Mouse (Mus musculus): ENCODE results near the gene Lrrc39. TPM values are rescaled to one million over a fixed set of nuclear protein-coding genes. Genes with fewer than 3 reads are reported as not detected.
A peak's percentile ranks its signal among the peaks of the same experiment; 100 is the strongest.
"Not testable (repeated sequence)": the region's sequence is repeated elsewhere in the genome, so short reads cannot be mapped to it uniquely, and the experiment has no call there.

Gene Lrrc39
- 0.55 and 1.2 TPM in 2 replicates for total RNA-seq (2017)

DNA sequence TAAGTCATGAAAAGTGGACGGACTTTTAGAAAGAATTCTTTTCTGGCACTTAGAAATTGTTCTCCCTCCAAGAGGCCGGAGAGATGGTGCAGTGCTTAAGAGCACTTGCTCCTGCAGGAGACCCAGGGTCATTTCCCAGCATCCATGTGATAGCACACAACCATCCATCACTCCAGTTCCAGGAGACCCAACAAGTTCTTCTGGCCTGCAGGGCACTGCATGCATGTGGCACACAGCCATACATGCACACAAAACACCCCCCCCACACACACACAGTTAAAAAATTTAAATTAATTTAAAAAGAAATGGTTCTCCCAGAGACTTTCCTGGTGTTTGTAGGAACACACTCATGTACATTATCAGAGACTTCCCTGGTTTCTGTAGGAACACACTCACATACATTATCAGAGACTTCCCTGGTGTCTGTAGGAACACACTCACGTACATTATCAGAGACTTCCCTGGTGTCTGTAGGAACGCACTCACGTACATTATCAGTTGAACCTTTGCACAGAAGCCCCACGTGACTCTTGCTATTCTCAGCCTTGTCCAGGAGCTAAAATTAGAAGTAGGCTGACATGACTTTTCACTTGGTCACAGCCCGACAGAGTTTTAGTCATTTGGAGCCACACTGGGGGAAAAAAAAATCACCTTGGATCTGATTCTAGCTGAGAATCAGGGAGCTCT lies at the start of gene Lrrc39:
Lrrc39 (plus strand) TSS at position 566 of the 687 bp plus-strand sequence.
- peak; percentile 56 to 80 for ATAC-seq (replicated peaks in 1 of 2; ENCODE audit: insufficient read depth in 1 of 2, low FRiP score in 2 of 2, low TSS enrichment in 1 of 2, low read depth in 1 of 2, poor library complexity in 2 of 2, severe bottlenecking in 2 of 2)

- ATAC-seq (replicated peaks in 1 of 2; ENCODE audit: insufficient read depth in 1 of 2, low FRiP score in 2 of 2, low TSS enrichment in 1 of 2, low read depth in 1 of 2, poor library complexity in 2 of 2, severe bottlenecking in 2 of 2), result no peak
Measured at GRCm38 (mm10) chr3:116520141-116520761, 42.5 kb upstream of the Lrrc39 start.

GRCm38 (mm10) chr3:116529741-116530140 lies 33.0 kb upstream of the Lrrc39 start:
- no peak for ATAC-seq (replicated peaks in 1 of 2; ENCODE audit: insufficient read depth in 1 of 2, low FRiP score in 2 of 2, low TSS enrichment in 1 of 2, low read depth in 1 of 2, poor library complexity in 2 of 2, severe bottlenecking in 2 of 2)

GRCm38 (mm10) chr3:116530826-116531225 lies 31.9 kb upstream of the Lrrc39 start:
- ATAC-seq (replicated peaks in 1 of 2; ENCODE audit: insufficient read depth in 1 of 2, low FRiP score in 2 of 2, low TSS enrichment in 1 of 2, low read depth in 1 of 2, poor library complexity in 2 of 2, severe bottlenecking in 2 of 2), result no peak

DNA sequence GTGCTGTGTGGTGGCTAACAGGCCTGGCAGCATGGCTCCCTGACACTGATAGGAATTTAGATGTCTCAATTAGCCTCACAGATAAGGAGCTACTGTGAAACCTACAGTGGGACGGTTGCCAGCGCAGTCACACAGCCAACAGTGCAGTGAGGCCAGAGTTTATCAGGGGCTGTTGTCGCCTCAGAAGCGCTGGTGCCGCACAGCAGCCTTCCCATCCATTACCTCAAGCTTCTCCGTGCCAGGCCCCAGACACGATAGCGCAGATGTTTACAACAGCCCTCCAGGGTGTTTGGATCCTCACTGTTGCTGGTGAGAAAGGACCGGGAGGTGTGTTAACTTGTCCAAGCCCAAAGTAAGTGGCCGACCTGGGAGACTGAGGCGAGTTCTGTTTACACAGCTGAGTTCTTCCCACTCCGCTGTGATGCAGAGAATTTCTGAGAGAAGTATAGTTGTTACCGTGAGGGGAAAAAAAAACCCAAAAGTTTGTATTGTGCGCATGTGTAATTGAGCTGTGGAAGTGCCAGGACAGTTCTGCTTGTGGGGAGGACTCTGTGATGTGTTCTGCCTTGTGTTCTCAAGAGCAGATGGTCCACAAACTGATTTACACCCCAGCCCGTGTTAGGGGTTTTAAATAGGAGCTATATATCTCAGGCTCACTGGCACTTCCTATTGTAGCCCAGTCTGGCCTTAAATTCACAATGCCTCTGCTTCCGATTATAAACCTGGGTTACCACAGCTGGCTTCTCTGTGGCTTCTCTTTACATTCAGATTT lies 26.2 kb upstream of the Lrrc39 start:
- peak; percentile 34 to 67; a peak in 1 of 4 replicates for ATAC-seq (replicated peaks in 1 of 2; ENCODE audit: insufficient read depth in 1 of 2, low FRiP score in 2 of 2, low TSS enrichment in 1 of 2, low read depth in 1 of 2, poor library complexity in 2 of 2, severe bottlenecking in 2 of 2)

DNA sequence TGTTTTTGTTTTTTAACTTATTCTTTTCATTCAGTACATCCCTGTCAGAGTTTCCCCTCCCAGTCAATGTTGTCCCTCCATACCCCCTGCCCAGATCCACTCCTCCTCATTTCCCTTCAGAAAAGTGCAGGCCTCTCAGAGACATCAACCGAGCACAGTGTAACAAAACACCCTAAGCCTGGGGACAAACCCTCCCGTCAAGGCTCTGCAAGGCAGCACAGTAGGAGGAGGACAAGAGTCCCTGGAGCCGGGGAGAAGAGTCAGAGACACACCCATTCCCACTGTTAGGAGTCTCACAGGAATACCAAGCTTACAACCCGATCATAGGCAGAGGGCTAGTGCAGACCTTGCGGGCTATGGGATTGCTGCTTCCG lies 25.6 kb upstream of the Lrrc39 start:
- no peak for ATAC-seq (replicated peaks in 1 of 2; ENCODE audit: insufficient read depth in 1 of 2, low FRiP score in 2 of 2, low TSS enrichment in 1 of 2, low read depth in 1 of 2, poor library complexity in 2 of 2, severe bottlenecking in 2 of 2)

- ATAC-seq (replicated peaks in 1 of 2; ENCODE audit: insufficient read depth in 1 of 2, low FRiP score in 2 of 2, low TSS enrichment in 1 of 2, low read depth in 1 of 2, poor library complexity in 2 of 2, severe bottlenecking in 2 of 2), result peak; percentile 2 to 4; a peak in 1 of 4 replicates
Measured at GRCm38 (mm10) chr3:116542070-116542469, 20.7 kb upstream of the Lrrc39 start.

GRCm38 (mm10) chr3:116542532-116542931 lies 20.2 kb upstream of the Lrrc39 start:
- ATAC-seq (replicated peaks in 1 of 2; ENCODE audit: insufficient read depth in 1 of 2, low FRiP score in 2 of 2, low TSS enrichment in 1 of 2, low read depth in 1 of 2, poor library complexity in 2 of 2, severe bottlenecking in 2 of 2), result peak; percentile 78 to 79

- ATAC-seq (replicated peaks in 1 of 2; ENCODE audit: insufficient read depth in 1 of 2, low FRiP score in 2 of 2, low TSS enrichment in 1 of 2, low read depth in 1 of 2, poor library complexity in 2 of 2, severe bottlenecking in 2 of 2), result no peak
Measured at GRCm38 (mm10) chr3:116547430-116547829, 15.3 kb upstream of the Lrrc39 start.

DNA sequence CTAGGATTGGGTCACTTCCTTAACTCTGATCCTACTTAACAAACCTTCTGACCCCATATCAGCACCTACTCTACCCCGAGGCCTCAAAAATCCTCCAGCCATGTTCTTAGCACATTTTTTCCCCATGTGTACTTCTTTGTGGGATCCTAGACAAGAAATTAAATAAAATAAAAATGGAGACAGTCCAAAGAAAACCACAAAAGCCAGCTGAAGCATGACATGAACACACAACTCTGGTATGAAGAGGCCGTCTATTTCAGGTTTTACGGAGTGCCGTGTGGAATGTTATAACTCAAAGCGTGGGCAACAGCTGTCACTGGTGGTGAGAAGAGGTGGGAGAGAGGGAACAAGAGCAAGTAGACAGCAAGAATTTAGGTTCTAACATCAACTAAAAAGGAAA lies 11.4 kb upstream of the Lrrc39 start:
- no peak for ATAC-seq (replicated peaks in 1 of 2; ENCODE audit: insufficient read depth in 1 of 2, low FRiP score in 2 of 2, low TSS enrichment in 1 of 2, low read depth in 1 of 2, poor library complexity in 2 of 2, severe bottlenecking in 2 of 2)

- ATAC-seq (replicated peaks in 1 of 2; ENCODE audit: insufficient read depth in 1 of 2, low FRiP score in 2 of 2, low TSS enrichment in 1 of 2, low read depth in 1 of 2, poor library complexity in 2 of 2, severe bottlenecking in 2 of 2), result not testable (repeated sequence)
Measured at GRCm38 (mm10) chr3:116561315-116561714, 1.5 kb upstream of the Lrrc39 start.

DNA sequence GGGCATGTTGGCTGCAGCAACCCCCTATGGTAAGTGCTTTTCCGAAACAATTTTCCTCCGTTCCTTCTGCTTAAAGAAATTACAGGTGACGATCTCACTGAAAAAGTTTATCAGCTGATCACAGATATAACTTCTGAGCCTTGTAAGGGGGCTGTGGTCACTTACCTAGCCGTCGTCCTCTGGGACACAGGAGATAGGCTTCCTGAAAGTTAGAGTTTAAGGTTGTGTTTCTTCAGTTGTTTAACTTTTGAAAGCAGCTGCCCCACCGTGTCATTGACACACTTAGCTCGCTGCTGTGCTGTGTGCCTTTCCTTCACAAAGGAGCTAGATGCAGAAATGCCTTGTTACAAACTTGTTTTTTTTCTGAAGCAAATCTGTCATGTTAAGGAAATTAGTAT lies 321 bp downstream of the Lrrc39 start:
- peak in 1 of 2 experiments; percentile 38; a peak in 1 of 4 replicates for ATAC-seq (replicated peaks in 1 of 2; ENCODE audit: insufficient read depth in 1 of 2, low FRiP score in 2 of 2, low TSS enrichment in 1 of 2, low read depth in 1 of 2, poor library complexity in 2 of 2, severe bottlenecking in 2 of 2)

DNA sequence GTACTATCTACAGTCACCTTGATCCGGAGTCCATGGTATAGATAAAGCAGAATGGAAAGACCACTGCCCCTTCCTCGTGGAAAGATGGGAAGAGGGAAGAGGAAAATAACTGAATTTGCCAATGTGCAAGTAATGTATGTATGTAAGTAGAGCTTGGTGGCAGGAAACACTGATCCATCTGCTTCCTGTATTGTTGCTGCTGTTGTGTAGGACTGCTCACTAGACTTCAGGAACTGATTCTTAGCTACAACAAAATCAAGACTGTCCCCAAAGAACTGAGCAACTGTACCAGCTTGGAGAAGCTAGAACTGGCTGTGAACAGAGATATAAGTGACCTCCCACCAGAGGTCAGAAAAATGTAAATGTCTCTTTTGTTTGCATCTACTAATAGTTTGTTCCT lies 7.9 kb downstream of the Lrrc39 start:
- peak; percentile 58 to 71 for ATAC-seq (replicated peaks in 1 of 2; ENCODE audit: insufficient read depth in 1 of 2, low FRiP score in 2 of 2, low TSS enrichment in 1 of 2, low read depth in 1 of 2, poor library complexity in 2 of 2, severe bottlenecking in 2 of 2)

DNA sequence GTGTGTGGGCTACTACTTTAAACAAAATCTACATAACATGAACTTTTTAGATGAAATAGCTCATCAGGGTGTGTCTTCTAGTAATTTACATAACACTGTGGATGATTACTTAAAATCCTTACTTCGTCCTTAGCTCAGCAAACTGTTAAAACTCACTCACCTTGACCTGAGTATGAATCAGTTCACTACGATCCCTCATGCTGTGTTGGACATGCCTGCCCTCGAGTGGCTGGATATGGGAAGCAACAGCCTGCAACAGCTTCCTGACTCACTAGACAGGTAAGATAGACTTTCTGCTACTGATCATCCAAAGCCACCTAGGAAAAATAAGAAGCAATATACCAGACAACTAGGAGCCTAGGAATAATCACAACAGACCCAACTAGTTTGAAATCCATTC lies 14.5 kb downstream of the Lrrc39 start:
- peak in 1 of 2 experiments; percentile 32; a peak in 1 of 4 replicates for ATAC-seq (replicated peaks in 1 of 2; ENCODE audit: insufficient read depth in 1 of 2, low FRiP score in 2 of 2, low TSS enrichment in 1 of 2, low read depth in 1 of 2, poor library complexity in 2 of 2, severe bottlenecking in 2 of 2)

DNA sequence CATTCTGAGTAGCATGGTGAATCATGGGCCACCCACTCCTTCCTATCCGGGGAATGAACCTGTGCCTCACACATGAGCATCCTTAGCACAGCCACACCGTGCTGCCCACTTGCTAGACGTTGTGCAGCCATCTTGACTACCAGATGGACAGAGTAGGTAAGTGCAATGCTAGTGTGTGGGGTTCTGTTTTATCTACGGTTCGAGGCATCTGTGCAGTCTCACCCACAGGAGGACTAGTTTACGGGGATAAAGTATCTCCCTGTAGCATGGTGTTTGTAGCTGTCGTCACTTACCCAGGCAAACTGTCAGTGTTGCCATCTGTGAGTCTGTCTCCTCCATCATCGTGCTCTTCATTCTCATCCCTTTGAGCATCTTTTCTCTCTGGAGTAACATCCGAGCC lies 19.4 kb downstream of the Lrrc39 start:
- no peak for ATAC-seq (replicated peaks in 1 of 2; ENCODE audit: insufficient read depth in 1 of 2, low FRiP score in 2 of 2, low TSS enrichment in 1 of 2, low read depth in 1 of 2, poor library complexity in 2 of 2, severe bottlenecking in 2 of 2)

DNA sequence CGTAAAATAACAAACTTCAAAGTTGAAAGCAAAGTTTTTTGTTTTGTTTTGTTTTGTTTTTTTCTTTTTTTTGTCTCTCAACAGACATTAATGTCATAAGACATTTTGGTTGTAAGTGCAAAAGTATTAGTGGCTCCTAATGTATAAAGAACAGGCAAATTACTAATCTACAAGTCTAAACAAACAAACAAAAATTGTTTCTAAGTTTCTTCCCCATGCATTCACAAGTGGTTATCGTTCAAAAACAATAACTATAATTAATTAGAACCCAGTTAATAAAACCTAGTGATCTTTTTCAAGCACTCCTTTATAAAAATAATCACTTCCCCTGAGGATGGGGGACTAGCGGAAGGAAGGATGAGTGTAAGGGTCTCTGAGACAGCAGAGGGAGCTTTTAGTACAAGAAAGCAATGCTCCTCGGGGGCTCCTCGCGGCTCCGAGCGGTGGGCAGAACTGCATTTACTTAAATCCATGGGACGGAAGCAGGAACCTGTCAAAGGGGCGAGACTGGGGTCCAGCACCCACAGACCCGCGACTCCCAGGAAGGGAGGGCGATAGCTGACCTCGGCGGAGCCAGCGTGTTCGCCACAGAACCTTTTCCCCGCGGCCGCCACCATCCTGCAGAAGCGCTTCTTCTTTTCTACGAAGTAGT lies 31.4 kb downstream of the Lrrc39 start:
- ATAC-seq (replicated peaks in 1 of 2; ENCODE audit: insufficient read depth in 1 of 2, low FRiP score in 2 of 2, low TSS enrichment in 1 of 2, low read depth in 1 of 2, poor library complexity in 2 of 2, severe bottlenecking in 2 of 2), result peak; percentile 55 to 61

GRCm38 (mm10) chr3:116594728-116595602 lies 32.2 kb downstream of the Lrrc39 start, which contains the start of gene Sass6:
TSS of gene Sass6 (plus strand) at chr3:116594982.
- peak; percentile 97 to 98 for ATAC-seq (replicated peaks in 1 of 2; ENCODE audit: insufficient read depth in 1 of 2, low FRiP score in 2 of 2, low TSS enrichment in 1 of 2, low read depth in 1 of 2, poor library complexity in 2 of 2, severe bottlenecking in 2 of 2)
